Mouse (Mus musculus): ENCODE measurements around the gene Fbn1. TPM values are rescaled to one million over a fixed set of nuclear protein-coding genes. Genes with fewer than 3 reads are reported as not detected.
A peak's percentile ranks its signal among the peaks of the same experiment; 100 is the strongest.

Fbn1 gene
- total RNA-seq, 2 experiments from 2014 or later = 5.6 to 7.0 TPM

GRCm38 (mm10) chr2:125496696-125497095, 11.1 kb downstream of the Fbn1 start:
- Histone ChIP-seq H3K4me3 (no peak overlapping the region), H3K27ac (no peak overlapping the region)
- no peak for TF ChIP-seq CTCF (IDR thresholded peaks at IDR 0.05)
- no peak for DNase-seq (ENCODE audit: extremely low spot score in 1 of 2, low spot score in 2 of 2)
- intact Hi-C loops (cut with DNase I) = no loop called here

- no peak for TF ChIP-seq CTCF (IDR thresholded peaks at IDR 0.05)
- Histone ChIP-seq H3K4me3 (no peak overlapping the region), H3K27ac (no peak overlapping the region)
- intact Hi-C loops (cut with DNase I) = no loop called here
- DNase-seq (ENCODE audit: extremely low spot score in 1 of 2, low spot score in 2 of 2) = no peak
Measured at GRCm38 (mm10) chr2:125494831-125495812, 12.7 kb downstream of the Fbn1 start.

GRCm38 (mm10) chr2:125494291-125494690, 13.5 kb downstream of the Fbn1 start:
- TF ChIP-seq CTCF (IDR thresholded peaks at IDR 0.05) = no peak
- Histone ChIP-seq H3K27ac (no peak overlapping the region), H3K4me3 (no peak overlapping the region)
- intact Hi-C loops (cut with DNase I) = no loop called here
- no peak for DNase-seq (ENCODE audit: extremely low spot score in 1 of 2, low spot score in 2 of 2)

GRCm38 (mm10) chr2:125492050-125492900, 15.5 kb downstream of the Fbn1 start:
- intact Hi-C loops (cut with DNase I) = no loop called here
- no peak for DNase-seq (ENCODE audit: extremely low spot score in 1 of 2, low spot score in 2 of 2)
- no peak overlapping the region for H3K27ac ChIP-seq
- no peak overlapping the region for H3K4me3 ChIP-seq
- TF ChIP-seq CTCF (IDR thresholded peaks at IDR 0.05) = no peak

GRCm38 (mm10) chr2:125489979-125490378, 17.8 kb downstream of the Fbn1 start:
- no peak overlapping the region for H3K4me3 ChIP-seq
- intact Hi-C loops (cut with DNase I) = no loop called here
- no peak for DNase-seq (ENCODE audit: extremely low spot score in 1 of 2, low spot score in 2 of 2)
- no peak overlapping the region for H3K27ac ChIP-seq
- TF ChIP-seq CTCF (IDR thresholded peaks at IDR 0.05) = no peak

- intact Hi-C loops (cut with DNase I) = no loop called here
- no peak for TF ChIP-seq CTCF (IDR thresholded peaks at IDR 0.05)
- H3K4me3 ChIP-seq = no peak overlapping the region
- DNase-seq (ENCODE audit: extremely low spot score in 1 of 2, low spot score in 2 of 2) = no peak
- no peak overlapping the region for H3K27ac ChIP-seq
Measured at GRCm38 (mm10) chr2:125484910-125485309, 22.9 kb downstream of the Fbn1 start.

- Histone ChIP-seq H3K27ac (no peak overlapping the region), H3K4me3 (no peak overlapping the region)
- DNase-seq (ENCODE audit: extremely low spot score in 1 of 2, low spot score in 2 of 2) = no peak
- intact Hi-C loops (cut with DNase I) = no loop called here
- TF ChIP-seq CTCF (IDR thresholded peaks at IDR 0.05) = no peak
Measured at GRCm38 (mm10) chr2:125484164-125484563, 23.6 kb downstream of the Fbn1 start.

GRCm38 (mm10) chr2:125481531-125482317, 26.1 kb downstream of the Fbn1 start:
- Histone ChIP-seq H3K4me3 (no peak overlapping the region), H3K27ac (no peak overlapping the region; the same call in 1 of the 2 replicates)
- no peak for TF ChIP-seq CTCF (IDR thresholded peaks at IDR 0.05)
- intact Hi-C loops (cut with DNase I) = loop anchor here (1.0 kb wide), 1 partner anchor 179 kb away; no protein-coding TSS in a partner anchor
- no peak for DNase-seq (ENCODE audit: extremely low spot score in 1 of 2, low spot score in 2 of 2)

GRCm38 (mm10) chr2:125481116-125481515, 26.7 kb downstream of the Fbn1 start:
- intact Hi-C loops (cut with DNase I) = loop anchor here (1.0 kb wide), 1 partner anchor 179 kb away; no protein-coding TSS in a partner anchor
- H3K27ac ChIP-seq = no peak overlapping the region
- peak; percentile 35 to 68 for DNase-seq (ENCODE audit: extremely low spot score in 1 of 2, low spot score in 2 of 2)

GRCm38 (mm10) chr2:125480057-125480456, 27.7 kb downstream of the Fbn1 start:
- Histone ChIP-seq H3K27ac (no peak overlapping the region), H3K4me3 (no peak overlapping the region)
- no peak for DNase-seq (ENCODE audit: extremely low spot score in 1 of 2, low spot score in 2 of 2)
- intact Hi-C loops (cut with DNase I) = no loop called here
- TF ChIP-seq CTCF (IDR thresholded peaks at IDR 0.05) = no peak

More at GRCm38 (mm10) chr2:125481116-125481515, 26.7 kb downstream of the Fbn1 start:
- no peak for TF ChIP-seq CTCF (IDR thresholded peaks at IDR 0.05)
- no peak overlapping the region for H3K4me3 ChIP-seq

- intact Hi-C loops (cut with DNase I) = no loop called here
- no peak for DNase-seq (ENCODE audit: extremely low spot score in 1 of 2, low spot score in 2 of 2)
- H3K27ac ChIP-seq = no peak overlapping the region
- TF ChIP-seq CTCF (IDR thresholded peaks at IDR 0.05) = no peak
- H3K4me3 ChIP-seq = no peak overlapping the region
Measured at GRCm38 (mm10) chr2:125478705-125479104, 29.1 kb downstream of the Fbn1 start.
